Mouse (Mus musculus) embryonic facial prominence, embryonic 11.5 days (tissue): ENCODE results near the gene Smim5. TPM values are rescaled to one million over a fixed set of nuclear protein-coding genes. Genes with fewer than 3 reads are reported as not detected.

Experiments used
- ATAC-seq: fragments of 200-750 bp; cut with Nextera tagmentation; replicated peaks from 2 replicates; pipeline ENCODE4 v1.8.0; 2017; ENCODE audit warnings: low read depth; ENCODE audit not compliant: insufficient number of reproducible peaks, low FRiP score, low TSS enrichment
- DNase-seq: peaks from one replicate; pipeline ENCODE4 v3.0.0-alpha.2; 2015; ENCODE audit warnings: low spot score
- H3K27ac ChIP-seq: fragments of 300-500 bp; sonication (generic); replicated peaks from 2 replicates; pipeline ENCODE4 v1.5.1; 2014; ENCODE audit warnings: mild to moderate bottlenecking, low read depth, low read length, control low read depth
- H3K27me3 ChIP-seq: fragments of 300-500 bp; sonication (generic); 2 replicates; pipeline ENCODE4 v1.6.1; 2014; ENCODE audit warnings: mild to moderate bottlenecking, low read length, moderate library complexity, mixed read lengths; ENCODE audit not compliant: control insufficient read depth, insufficient read depth
- H3K36me3 ChIP-seq: fragments of 300-500 bp; sonication (generic); replicated peaks from 2 replicates; pipeline ENCODE4 v1.6.1; 2014; ENCODE audit warnings: low read depth, mild to moderate bottlenecking, low read length, moderate library complexity, mixed read lengths; ENCODE audit not compliant: control insufficient read depth, insufficient read depth
- H3K4me1 ChIP-seq: fragments of 300-500 bp; sonication (generic); 2 replicates; pipeline ENCODE4 v1.6.1; 2014; ENCODE audit warnings: low read length, mixed read lengths; ENCODE audit not compliant: control insufficient read depth, insufficient read depth
- H3K4me2 ChIP-seq: fragments of 300-500 bp; sonication (generic); 2 replicates; pipeline ENCODE4 v1.6.1; 2014; ENCODE audit warnings: low read depth, mild to moderate bottlenecking, control low read depth, low read length, moderate library complexity
- H3K4me3 ChIP-seq: fragments of 300-500 bp; sonication (generic); 2 replicates; pipeline ENCODE4 v1.5.1; 2014; ENCODE audit warnings: low read depth, low read length, control low read depth
- H3K9ac ChIP-seq: fragments of 300-500 bp; sonication (generic); replicated peaks from 2 replicates; pipeline ENCODE4 v1.6.1; 2014; ENCODE audit warnings: mild to moderate bottlenecking, control low read depth, low read length
- H3K9me3 ChIP-seq: fragments of 300-500 bp; sonication (generic); replicated peaks from 2 replicates; pipeline ENCODE4 v1.6.1; 2016; ENCODE audit warnings: mild to moderate bottlenecking, low read length, inconsistent platforms, mixed read lengths; ENCODE audit not compliant: control insufficient read depth
- WGBS: fragments of 180-500 bp; shearing (Covaris S2); extraction: QIAGEN DNeasy Blood & Tissue Kit; methylation state at CpG from one replicate; pipeline ENCODE4 v1.1.7; 2014; 5-methylcytosine and 5-hydroxymethylcytosine counted together
- polyA plus RNA-seq: library from polyadenylated mRNA; unstranded; fragments of >200 nt; fragmentation: Nextera tagmentation; extraction: Ambion mirVana; gene quantifications from 2 replicates; pipeline ENCODE4 v1.2.1, GENCODE M21; 2014

Smim5 gene
- polyA plus RNA-seq, 1 experiment from 2014 or later = 1.4 TPM

- peaks cover 3% of the 10 kb centered on the region; the same call in 1 of the 2 replicates for H3K4me1 ChIP-seq
- H3K9ac ChIP-seq = no peak overlapping the region
- no peak overlapping the region for H3K4me3 ChIP-seq
- H3K27me3 ChIP-seq = no peaks in the 10 kb centered on the region
- H3K4me2 ChIP-seq = no peak overlapping the region
- ATAC-seq (no peak), DNase-seq (no peak)
- no peak overlapping the region for H3K27ac ChIP-seq
- no peaks in the 10 kb centered on the region for H3K36me3 ChIP-seq
- WGBS = 80% methylated on average over 7 of the region's 7 CpGs
- H3K9me3 ChIP-seq = no peaks in the 10 kb centered on the region
These were observed 1.3 kb upstream of the Smim5 start for GRCm38 (mm10) chr11:115898446-115898845.

GRCm38 (mm10) chr11:115898886-115899285 lies 880 bp upstream of the Smim5 start:
- no peak overlapping the region for H3K9ac ChIP-seq
- no peak overlapping the region for H3K4me2 ChIP-seq
- no peaks in the 10 kb centered on the region for H3K9me3 ChIP-seq
- ATAC-seq (no peak), DNase-seq (peak; percentile 19)
- WGBS = 13% methylated on average over 4 of the region's 4 CpGs
- no peaks in the 10 kb centered on the region for H3K36me3 ChIP-seq
- peaks cover 3% of the 10 kb centered on the region; the same call in 1 of the 2 replicates for H3K4me1 ChIP-seq
- H3K27me3 ChIP-seq = no peaks in the 10 kb centered on the region
- no peak overlapping the region for H3K27ac ChIP-seq
- H3K4me3 ChIP-seq = no peak overlapping the region

- Histone ChIP-seq H3K27me3 (no peaks in the 10 kb centered on the region), H3K9me3 (no peaks in the 10 kb centered on the region), H3K9ac (no peak overlapping the region; the same call in 1 of the 2 replicates), H3K4me1 (peaks cover 3% of the 10 kb centered on the region; the same call in 1 of the 2 replicates), H3K4me3 (no peak overlapping the region), H3K27ac (no peak overlapping the region), H3K4me2 (no peak overlapping the region), H3K36me3 (no peaks in the 10 kb centered on the region)
- ATAC-seq (no peak), DNase-seq (no peak)
- WGBS = 69% methylated on average over 8 of the region's 8 CpGs
These were observed 983 bp downstream of the Smim5 start for GRCm38 (mm10) chr11:115900561-115901337.

GRCm38 (mm10) chr11:115901338-115902161 lies 1.8 kb downstream of the Smim5 start:
- H3K9me3 ChIP-seq = no peaks in the 10 kb centered on the region
- no peak overlapping the region for H3K4me3 ChIP-seq
- no peaks in the 10 kb centered on the region for H3K27me3 ChIP-seq
- no peak overlapping the region for H3K9ac ChIP-seq
- WGBS = 90% methylated on average over 9 of the region's 9 CpGs
- 0 out of 2 replicates have a peak overlapping the region, but pooled peaks have one; percentile 7 for H3K27ac ChIP-seq
- H3K4me2 ChIP-seq = no peak overlapping the region
- DNase-seq = no peak
- ATAC-seq = no peak
- peaks cover 3% of the 10 kb centered on the region; the same call in 1 of the 2 replicates for H3K4me1 ChIP-seq
- H3K36me3 ChIP-seq = no peaks in the 10 kb centered on the region

- H3K27me3 ChIP-seq = no peaks in the 10 kb centered on the region
- H3K9me3 ChIP-seq = no peaks in the 10 kb centered on the region
- DNase-seq = no peak
- ATAC-seq = no peak
- 70% methylated on average over 5 of the region's 5 CpGs for WGBS
- no peak overlapping the region for H3K9ac ChIP-seq
- no peaks in the 10 kb centered on the region for H3K36me3 ChIP-seq
- H3K4me2 ChIP-seq = no peak overlapping the region
- 0 out of 2 replicates have a peak overlapping the region, but pooled peaks have one; percentile 52 for H3K27ac ChIP-seq
- no peak overlapping the region for H3K4me3 ChIP-seq
- peaks cover 3% of the 10 kb centered on the region; the same call in 1 of the 2 replicates for H3K4me1 ChIP-seq
These were observed 2.4 kb downstream of the Smim5 start for GRCm38 (mm10) chr11:115902177-115902576.

GRCm38 (mm10) chr11:115902831-115903230 lies 3.1 kb downstream of the Smim5 start:
- Histone ChIP-seq H3K9ac (no peak overlapping the region), H3K4me3 (no peak overlapping the region), H3K27me3 (no peaks in the 10 kb centered on the region), H3K36me3 (no peaks in the 10 kb centered on the region), H3K4me1 (peaks cover 3% of the 10 kb centered on the region; the same call in 1 of the 2 replicates), H3K4me2 (no peak overlapping the region), H3K27ac (0 out of 2 replicates have a peak overlapping the region, but pooled peaks have one; percentile 52), H3K9me3 (no peaks in the 10 kb centered on the region)
- whole genome bisulfite sequencing = 94% methylated on average over 1 of the region's 1 CpGs
- DNase-seq (no peak), ATAC-seq (no peak)

- Histone ChIP-seq H3K9ac (no peak overlapping the region), H3K4me1 (peaks cover 3% of the 10 kb centered on the region; the same call in 1 of the 2 replicates), H3K27me3 (no peaks in the 10 kb centered on the region), H3K9me3 (no peaks in the 10 kb centered on the region), H3K36me3 (no peaks in the 10 kb centered on the region), H3K4me2 (no peak overlapping the region), H3K4me3 (no peak overlapping the region), H3K27ac (no peak overlapping the region)
- DNase-seq (no peak), ATAC-seq (no peak)
- 74% methylated on average over 11 of the region's 11 CpGs for WGBS
These were observed 3.8 kb downstream of the Smim5 start for GRCm38 (mm10) chr11:115903384-115904230.
